Mouse (Mus musculus): Measurements from ENCODE around the gene Slc12a6.

- TF ChIP-seq CTCF (IDR thresholded peaks at IDR 0.05; ENCODE audit: low read depth, low read length), result no peak
- TF ChIP-seq POLR2A (IDR thresholded peaks at IDR 0.05; ENCODE audit: extremely low read depth, insufficient read depth, low read length), result no peak
These were observed 10.7 kb upstream of the Slc12a6 start for GRCm38 (mm10) chr2:112254675-112255515.
